Mouse (Mus musculus) inflammation-experienced regulatory T-cells (primary cell): Measurements from ENCODE around the gene Agbl2. TPM values are rescaled to one million over a fixed set of nuclear protein-coding genes. Genes with fewer than 3 reads are reported as not detected.

ENCODE experiments used
- polyA plus RNA-seq, 2 experiments: library from polyadenylated mRNA; unstranded; fragments of 100-300 nt; shearing (Covaris generic); gene quantifications; one replicate each; pipeline ENCODE4 v1.2.1; 2017

Agbl2 gene
- polyA plus RNA-seq: under 1 TPM; 0.06 to 0.32 TPM

DNA sequence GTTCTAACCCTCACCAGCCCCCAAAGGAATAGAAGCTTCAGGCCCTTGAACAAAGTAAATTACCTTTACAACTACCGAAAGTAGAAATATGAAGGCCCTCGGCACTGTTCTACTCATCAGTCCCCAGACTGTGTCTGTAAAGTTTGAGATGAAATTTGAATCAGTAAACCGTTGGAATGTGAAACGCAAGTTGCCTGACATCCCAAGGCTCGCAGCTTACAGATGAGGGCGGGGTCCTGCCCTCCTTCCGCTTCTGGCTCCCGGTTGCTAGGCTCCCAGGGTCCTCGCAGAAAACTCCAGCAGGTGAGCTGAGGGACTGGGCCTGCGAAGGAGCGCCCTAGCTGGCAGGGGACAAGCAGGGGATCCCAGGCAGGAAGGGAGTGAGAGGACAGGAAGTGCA lies at the start of gene Agbl2:
Gene Agbl2 (plus strand): TSS at position 270 of the 400 bp plus-strand sequence.

DNA sequence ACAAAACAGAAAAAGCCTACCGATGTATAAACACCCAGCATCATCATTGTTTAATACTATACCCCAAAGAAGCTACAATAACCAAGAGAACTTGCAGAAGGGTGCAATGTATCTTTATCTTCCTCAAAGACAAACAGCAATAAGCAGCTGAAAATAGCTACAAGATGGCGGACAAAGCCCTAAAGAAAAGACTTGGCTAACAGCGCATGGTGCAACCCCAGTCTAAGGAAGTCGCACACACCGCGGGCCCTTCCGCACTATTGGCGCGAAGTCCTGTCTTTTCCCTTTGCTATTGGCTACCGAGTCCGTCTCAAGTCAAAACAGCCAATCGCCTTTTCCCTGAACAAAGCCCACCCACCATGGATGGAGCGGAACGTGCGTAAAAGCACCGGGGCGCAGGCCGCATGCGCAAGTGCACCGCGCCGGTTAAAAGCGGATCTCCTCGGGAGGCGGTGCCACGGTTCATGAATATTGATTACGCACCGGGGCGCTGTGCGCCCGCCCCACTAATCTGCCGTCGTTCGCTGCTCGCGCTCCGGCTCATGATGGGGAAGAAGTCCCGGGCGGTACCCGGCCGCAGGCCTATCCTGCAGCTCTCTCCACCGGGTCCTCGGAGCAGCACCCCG lies 37.4 kb upstream of the Agbl2 start, which contains the start of gene Fnbp4:
Gene Fnbp4 (plus strand): TSS at position 318 of the 626 bp plus-strand sequence.

DNA sequence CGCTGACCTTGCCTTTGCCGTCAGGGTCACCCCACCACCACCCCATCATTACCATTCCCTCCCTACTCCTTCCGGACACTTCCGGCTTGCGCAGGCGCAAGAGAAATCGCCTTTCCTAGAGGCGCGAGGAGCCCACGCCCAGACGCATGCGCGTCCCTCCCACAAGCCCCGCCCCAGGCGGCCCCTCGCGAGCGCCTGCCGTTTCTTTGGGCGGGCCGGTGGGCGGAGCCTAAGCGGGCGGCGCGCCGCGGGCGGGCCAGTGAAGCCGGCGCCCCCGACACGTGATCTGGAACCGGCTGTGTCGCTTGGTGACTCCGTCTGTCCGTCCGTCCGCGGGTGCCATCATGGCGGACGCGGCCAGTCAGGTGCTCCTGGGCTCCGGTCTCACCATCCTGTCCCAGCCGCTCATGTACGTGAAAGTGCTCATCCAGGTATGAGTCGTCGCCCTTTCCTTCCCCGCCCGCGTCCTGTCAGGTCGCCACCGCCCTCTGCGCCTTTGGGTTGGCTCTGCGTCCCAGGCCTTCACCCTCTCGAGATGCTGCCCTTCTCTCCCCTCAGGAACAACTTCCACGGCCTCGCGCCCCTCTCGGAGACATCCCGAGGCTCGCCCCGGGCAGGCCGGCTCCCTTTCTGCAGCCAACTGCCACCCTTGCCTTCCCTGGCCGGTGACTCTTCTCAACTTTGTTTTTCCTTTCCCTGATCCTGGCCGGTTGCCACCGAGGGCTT lies 64.6 kb downstream of the Agbl2 start, which contains the start of gene Mtch2:
Gene Mtch2 (plus strand): TSS at position 201 of the 726 bp plus-strand sequence.

Other genes with a start within 250 kb of the Agbl2 start
- 10 to 100 TPM in 1 of 2 experiments, 1 to 10 TPM in 1; 5.4 to 12.6 TPM for gene Ptprj, start 202.1 kb upstream of the Agbl2 start, polyA plus RNA-seq
- gene Nup160, start 105.5 kb upstream of the Agbl2 start, polyA plus RNA-seq: 10 to 100 TPM; 44.5 to 48.9 TPM
- 100 to 1,000 TPM; 160 to 165 TPM for gene Fnbp4, start 37.4 kb upstream of the Agbl2 start, polyA plus RNA-seq
- 100 to 1,000 TPM; 127 to 133 TPM for gene Mtch2, start 64.4 kb downstream of the Agbl2 start, polyA plus RNA-seq
- 1 to 10 TPM; 3.4 to 3.8 TPM for gene C1qtnf4, start 103.1 kb downstream of the Agbl2 start, polyA plus RNA-seq
- 10 to 100 TPM; 42.4 to 45.3 TPM for gene Kbtbd4, start 122.0 kb downstream of the Agbl2 start, polyA plus RNA-seq
- gene Ndufs3, start 122.1 kb downstream of the Agbl2 start, polyA plus RNA-seq: 100 to 1,000 TPM; 159 to 167 TPM
- gene Celf1, start 157.7 kb downstream of the Agbl2 start, polyA plus RNA-seq: 100 to 1,000 TPM in 1 of 2 experiments, 10 to 100 TPM in 1; 92.0 to 111 TPM